Mouse (Mus musculus) adrenal gland, postnatal 14 days (tissue): ENCODE results near the gene Grip1. TPM values are rescaled to one million over a fixed set of nuclear protein-coding genes. Genes with fewer than 3 reads are reported as not detected.
A peak's percentile ranks its signal among the peaks of the same experiment; 100 is the strongest.

ENCODE experiments used
- DNase-seq: peaks from one replicate; pipeline ENCODE4 v3.0.0; 2021; ENCODE audit warnings: mixed read lengths
- total RNA-seq: library from RNA; stranded (reverse); gene quantifications from 2 replicates; pipeline ENCODE4 v1.2.3, GENCODE M21; 2021

Grip1 gene
- total RNA-seq, 1 experiment from 2014 or later: 1.3 TPM

DNA sequence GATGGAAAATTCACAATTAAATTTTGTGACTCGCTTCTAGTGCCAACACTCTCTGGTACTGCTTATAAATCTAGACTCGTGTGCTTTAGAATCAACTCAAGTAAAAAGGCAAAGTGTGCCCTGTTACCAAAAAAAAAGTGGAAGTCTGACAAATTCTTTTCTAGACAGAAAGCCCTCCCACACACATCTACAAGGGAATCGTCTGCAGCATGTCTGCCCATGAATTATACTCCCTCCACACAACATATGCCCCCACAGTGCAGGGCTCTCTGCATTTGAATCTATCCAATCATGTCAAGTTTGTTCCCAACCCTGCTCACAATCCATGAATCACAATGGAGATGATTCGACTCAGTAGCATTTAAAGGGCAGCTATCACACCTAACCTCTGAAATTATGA, 380.5 kb downstream of the Grip1 start:
- no peak for DNase-seq

DNA sequence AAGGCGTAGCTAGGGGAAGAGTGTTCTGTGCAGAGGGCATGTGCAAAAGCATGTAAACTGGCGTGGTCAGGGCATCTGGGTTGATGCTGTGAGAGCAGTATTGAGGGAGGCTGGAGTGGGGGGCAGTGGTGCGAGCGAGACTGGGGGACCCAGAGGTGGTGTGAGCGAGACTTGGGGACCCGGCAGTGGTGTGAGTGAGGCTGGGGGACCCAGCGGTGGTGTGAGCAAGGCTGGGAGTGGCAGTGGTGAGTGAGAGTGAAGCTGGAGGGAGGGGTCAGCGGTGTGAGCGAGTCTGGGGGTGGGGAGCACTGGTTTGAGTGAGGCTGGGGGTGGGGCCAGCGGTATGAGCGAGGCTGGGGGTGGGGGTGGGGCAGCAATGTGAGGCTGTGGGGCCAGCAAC, 386.0 kb downstream of the Grip1 start:
- DNase-seq: no peak

DNA sequence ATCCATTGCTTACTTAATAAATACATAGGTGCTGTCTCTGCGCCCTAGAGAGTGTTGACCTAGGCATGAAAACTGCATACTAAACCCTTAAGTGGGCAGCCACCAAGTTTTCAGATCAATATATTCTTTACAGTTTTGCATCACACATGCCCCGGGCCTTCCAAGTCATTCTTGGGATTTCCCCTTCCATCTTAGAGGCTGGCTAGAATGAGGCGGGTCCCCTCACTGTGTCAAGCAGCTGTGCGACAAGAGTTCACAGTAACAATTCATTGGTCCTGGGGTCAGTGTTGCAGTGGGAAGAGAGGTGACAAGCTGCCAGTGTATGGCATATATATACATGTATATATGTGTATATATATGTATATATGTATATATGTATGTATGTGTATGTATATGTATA, 388.4 kb downstream of the Grip1 start:
- no peak for DNase-seq

DNA sequence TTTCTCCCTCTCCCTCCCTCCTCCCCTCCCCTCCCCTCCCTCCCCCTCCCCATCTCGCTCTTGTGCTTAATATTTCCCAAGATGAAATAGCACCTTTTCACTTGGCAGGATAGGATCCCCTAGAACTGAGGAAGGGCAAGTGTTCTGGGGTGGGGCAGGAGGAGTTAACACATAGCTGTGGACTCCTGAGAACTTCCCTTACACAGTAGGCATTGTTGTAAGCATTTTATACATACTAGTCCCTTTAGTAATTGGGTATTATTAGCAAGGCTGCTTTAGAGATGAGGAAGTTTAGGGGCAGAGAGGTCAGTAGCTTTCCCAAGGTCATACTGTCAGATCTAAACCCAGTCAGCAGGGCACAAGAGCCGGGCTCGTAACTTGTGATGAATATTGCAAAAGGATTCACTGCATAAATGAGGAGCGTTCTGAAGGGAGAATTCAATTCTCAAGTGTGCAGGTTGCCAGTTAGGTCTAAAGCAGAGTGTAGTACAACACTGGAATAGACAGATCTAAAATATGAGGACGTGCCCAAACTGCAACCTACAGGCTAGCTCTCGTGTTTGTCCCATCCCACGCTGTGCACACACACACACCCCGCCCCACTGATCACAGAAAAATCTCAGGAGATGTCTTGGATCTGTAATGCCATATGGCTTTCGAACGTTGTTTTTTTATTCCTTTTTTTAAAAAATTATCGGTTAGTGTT, 392.2 kb downstream of the Grip1 start:
- DNase-seq: no peak

DNA sequence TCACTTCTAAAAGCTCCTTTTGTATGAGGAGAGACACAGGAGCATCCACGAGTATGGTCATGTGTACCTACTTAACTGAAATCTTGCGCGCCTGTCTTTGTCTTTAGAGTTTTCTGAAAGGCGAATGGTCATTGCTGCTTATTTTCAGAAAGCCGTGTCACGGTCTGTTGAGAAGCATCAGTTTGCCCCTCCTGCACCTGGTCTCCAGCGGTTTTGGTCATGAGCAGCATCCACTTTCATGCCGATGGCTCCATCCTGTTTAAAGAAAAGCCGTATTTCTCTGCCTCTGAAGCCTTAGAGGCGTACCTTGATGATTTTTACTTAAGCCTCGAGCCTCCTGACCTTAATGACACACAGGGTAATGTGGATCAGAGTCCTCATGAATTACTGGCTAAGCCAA, 398.0 kb downstream of the Grip1 start:
- no peak for DNase-seq

DNA sequence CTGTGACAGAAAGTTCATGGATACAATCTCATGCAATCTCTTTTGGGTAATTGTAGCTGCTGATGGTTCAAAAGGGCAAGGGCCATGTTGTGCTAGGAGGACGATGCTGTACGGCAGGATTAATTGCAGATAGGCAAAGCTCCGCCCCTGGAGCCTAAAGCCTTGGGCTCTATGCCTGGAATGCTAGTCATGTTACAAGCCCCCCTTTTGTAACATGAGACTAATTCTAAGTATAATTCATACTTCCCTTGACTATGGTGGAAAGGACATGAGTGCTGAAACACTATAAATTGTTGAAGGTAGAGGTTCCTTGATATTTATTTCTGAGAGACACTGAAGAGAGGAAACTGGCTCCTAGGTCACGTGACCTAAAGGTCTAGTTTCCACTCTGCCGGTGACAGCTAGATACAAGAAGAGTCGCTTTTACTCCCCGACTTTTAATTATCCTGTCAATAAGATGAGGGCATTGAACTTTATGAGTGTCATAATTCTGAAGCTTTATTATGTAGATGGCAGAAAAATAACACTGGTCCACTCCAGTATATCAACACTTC, 399.0 kb downstream of the Grip1 start:
- DNase-seq: no peak

DNA sequence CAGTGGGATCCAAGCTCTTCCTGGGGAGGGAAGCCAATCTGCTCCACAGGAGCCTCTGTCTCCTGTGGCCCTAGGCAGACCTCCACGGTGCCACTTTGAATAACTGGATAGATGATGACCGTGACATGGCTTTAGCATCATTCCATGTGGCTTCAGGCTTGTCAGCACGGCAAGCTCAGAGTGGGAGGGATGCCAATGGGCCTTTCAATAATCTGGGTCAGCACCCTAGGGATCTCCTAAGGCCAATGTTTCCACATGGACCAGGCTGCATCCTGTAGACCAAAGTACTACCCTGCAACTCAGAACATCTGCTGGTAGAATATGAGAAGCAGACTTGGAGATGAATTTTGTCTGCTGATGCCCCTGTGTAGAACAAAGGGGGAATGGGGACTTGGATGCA, 414.1 kb downstream of the Grip1 start:
- peak; percentile 7 for DNase-seq

DNA sequence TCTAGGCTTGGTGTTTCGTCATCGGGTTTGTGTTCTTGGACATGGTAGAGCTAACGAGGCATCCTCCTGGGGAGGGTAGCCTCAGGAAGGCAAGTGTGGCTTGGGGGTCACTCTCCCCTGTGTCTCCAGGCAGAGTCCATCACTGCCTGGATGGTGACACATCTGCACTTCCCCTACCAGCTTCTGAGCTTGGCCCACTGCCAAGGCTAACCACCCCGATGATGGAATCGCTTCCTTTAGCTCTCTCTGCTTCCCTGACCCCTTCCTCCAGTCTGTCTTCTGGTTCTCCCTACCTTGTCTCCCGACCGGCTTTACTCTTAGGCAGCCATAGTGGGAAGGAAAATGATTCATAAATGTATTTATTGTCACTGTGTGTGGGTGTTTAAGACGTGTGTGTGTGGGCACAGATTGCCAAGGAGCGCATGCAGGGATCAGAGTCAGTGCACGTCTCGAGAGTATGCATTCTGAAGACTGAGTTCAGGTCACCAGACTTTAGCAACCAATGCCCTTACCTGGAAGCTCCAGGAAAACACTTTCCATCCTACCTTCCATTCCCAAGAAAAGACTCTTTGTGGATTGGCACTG, 415.5 kb downstream of the Grip1 start:
- no peak for DNase-seq

DNA sequence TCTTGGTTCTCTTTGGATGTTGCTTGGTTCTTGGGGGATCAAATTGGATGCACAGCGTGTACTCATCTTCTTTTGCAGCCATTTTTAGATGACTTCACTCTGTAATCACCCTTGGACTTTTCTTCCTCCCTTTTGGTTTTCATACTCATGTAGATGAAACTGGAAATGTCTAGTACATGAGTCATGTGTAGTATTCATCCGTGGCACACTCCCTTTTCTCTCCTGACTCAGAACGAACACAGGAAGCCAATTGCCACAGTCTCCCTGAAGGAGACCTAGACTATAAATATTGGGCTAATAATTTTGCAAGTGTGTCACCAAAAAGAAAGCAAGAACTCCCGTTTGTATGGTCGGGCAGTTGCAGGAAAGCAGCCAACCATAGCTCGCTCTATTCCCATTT, 423.1 kb downstream of the Grip1 start:
- no peak for DNase-seq

DNA sequence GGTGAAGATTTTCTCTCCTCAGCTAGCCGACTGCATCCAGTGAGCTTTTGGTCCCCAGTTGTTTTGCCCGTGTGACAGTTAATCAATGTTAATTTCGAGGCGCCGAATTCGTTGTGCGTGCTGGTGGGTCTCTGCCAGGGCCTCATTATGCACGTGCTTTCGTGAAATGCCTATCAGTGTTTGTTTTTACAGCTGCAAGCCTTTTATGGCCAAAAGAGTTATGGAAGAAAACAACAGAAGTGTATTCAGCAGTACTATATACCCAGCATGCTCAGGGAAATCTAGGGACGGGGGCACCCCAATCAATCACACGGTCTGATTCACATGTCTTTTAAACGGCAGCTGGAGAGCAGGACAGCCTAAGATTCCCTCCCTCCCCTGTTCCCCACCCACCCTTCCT, 424.7 kb downstream of the Grip1 start:
- no peak for DNase-seq

DNA sequence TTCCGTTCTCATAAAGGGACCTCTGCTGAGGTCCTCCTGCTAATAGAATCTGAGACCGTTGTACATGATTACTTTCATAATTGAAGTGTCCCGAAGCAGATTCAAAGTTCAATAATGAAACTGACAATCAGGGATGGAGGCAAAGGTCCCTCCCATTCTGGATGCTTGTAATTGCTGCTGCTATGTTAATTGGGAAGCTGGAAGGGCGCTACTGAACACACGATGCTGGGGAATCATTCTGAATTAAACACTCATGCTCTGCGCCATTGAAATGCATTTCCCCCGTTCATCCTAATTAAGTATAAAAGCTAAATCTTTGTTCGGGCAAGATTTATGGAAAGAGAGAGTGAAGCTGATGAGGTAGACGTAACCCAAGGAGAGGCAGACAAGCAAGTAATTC, 431.0 kb downstream of the Grip1 start:
- DNase-seq: no peak

DNA sequence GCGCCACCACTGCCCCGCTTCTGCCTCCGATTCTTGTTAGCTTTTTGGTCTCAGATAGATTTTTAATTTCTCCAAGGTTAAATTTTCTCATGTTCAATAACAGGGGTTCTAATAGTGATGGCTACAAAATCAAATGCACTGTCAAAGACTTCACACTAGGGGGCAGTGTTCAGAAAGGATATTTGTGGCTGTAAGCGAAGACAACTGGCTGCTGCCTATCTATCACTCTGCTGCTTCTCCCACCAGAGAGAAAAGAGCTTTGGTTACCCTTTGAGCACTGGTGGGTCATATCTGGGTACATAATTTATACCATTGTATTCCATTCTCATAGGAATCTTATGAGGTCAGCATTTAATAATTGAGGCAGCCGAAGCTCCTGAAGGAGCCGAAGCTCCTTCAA, 431.9 kb downstream of the Grip1 start:
- no peak for DNase-seq

DNA sequence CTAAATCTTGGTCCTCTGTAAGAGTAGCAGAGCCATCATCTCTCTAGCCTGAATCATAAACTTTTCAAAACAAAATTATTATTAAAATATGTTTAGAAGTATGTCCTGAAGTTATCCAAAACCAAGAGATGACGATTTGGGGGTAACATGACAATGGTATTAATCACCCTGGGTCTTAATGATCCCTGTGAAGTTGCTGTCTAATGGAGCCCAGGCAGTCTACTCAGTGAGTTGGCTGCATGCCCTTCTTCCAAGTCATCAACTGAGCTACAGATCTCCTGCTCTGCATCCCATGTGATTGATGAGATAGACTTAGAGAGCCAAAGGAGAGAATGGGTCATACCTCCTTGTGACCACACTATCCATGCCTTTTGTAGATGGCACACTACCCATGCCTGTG, 433.1 kb downstream of the Grip1 start:
- no peak for DNase-seq

DNA sequence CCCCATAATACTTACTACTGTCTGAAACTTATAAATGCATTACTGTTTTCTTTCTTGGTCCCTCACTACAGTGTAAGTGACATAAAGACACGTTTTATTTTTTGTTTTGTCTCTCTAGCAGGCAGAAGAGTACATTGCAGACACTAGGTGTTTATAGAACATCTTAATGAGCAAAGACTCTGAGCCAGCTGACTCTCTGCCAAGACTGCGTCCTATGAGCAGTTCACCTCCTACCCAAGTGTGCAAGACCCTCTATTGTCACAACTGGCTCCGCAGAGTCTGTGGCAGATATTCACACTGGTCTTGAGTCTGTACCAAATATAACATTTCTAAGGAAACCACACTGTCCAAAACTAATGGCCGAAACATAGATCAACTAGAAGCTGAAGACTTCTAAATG, 449.1 kb downstream of the Grip1 start:
- no peak for DNase-seq

DNA sequence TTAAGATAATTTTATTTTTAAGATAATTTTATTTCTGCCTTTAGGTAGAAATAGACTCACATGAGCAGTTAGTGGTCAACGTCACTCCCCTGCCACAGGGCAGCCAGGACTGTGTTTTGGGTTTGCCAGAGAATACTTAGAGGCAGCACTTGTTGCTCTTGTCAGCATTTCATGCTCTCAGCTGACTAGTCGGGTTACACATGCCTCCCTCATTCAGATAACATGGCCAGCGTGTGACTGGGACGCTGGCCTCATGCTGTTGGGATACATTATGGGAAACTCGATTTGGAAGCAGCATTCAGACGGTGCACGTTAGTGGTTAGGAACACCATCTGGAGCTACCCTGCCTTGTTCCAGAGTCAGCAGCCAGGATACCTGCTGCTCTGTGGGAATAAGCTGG, 453.2 kb downstream of the Grip1 start:
- DNase-seq: no peak

DNA sequence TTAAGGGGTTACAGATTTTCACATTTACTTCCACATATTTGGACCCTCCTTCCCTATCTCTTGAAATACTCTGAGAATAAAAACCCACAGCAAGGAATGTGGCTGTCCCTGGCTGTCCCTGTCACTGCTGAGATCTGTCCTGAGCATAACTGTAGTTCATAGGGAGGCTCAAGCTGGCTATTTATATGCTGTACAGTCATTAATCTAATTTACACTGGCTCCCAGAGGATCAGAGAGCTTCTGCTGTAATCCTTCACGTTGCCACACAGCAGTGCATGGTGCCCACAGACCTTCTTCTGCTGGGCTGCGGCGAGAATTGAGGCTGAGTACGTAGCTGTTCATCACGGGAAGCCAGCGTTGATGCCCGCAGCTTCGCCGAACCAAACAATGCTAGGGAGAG, 464.4 kb downstream of the Grip1 start:
- no peak for DNase-seq

DNA sequence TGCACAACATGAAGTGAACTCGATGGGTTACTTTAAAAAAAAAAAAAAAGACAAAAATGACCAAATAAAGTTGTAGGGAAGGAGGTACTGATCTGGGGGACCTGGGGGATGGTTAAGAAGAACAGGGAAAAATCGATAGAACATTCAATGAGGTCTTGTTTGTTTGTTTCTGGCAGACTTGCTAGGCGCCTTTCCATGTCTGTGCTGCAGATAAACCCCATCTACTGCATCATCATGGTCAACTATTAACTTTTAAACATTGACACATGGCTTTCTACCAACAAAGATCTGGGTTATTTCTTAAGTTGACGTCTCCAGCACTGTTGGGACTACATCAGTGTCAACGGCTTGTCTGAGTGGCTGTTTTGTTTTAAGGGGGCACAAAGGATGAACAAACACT, 474.3 kb downstream of the Grip1 start:
- no peak for DNase-seq

DNA sequence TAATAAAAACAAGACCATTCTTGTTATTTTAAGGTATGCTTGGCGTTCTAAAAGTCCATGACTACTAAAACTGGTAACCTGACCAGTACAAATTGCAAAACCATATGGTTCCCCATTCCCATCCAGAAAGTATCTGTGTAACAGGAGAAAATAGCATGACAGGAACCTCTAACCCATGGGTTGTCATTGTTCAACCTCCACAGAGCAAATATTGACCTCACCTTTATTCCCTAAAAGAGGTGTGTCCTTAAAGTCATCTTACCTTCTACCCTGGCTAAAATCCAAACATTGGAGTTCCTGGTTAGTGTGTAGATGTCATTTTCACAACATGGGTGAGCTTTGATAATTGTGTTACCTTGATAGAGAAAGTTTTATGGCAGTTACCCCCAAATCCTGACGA, 475.3 kb downstream of the Grip1 start:
- DNase-seq: no peak

DNA sequence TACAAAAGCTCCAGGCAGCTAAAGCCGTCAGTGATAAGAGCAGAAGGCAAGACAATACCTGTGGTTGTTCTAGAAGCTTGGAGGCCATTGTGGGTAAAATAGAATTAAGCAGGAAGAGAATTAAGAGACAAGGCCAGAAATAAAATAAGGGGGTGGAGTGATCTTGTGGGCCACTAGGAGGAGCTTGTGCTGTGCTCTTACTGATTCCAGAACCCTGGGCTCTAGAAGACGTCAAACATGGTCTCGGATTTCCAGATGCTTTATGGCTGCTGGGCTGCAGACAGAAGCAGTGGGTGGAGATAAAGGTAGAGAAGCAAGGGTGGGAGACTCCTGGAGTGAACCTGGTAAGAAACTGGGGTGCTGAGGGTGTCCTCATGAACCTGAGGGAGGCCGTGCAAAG, 479.2 kb downstream of the Grip1 start:
- DNase-seq: no peak

DNA sequence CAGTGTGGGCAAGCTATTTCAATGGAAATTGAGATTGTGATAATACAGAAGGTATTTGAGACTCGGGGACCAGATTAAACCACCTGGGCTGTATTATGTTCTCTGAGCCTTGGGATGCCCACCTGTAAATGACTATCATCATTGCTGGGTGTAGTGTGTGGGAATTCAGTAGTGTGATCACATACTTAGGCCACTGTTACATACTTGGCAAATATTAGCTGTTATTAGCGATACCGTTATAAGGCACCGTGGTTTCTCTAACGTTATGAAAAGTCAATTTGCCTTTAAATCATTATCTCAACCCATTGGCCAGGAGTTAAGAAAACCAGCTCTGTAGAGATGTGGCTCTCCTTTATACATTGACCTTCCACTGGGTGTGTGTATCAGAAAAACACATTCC, 479.7 kb downstream of the Grip1 start:
- DNase-seq: no peak

DNA sequence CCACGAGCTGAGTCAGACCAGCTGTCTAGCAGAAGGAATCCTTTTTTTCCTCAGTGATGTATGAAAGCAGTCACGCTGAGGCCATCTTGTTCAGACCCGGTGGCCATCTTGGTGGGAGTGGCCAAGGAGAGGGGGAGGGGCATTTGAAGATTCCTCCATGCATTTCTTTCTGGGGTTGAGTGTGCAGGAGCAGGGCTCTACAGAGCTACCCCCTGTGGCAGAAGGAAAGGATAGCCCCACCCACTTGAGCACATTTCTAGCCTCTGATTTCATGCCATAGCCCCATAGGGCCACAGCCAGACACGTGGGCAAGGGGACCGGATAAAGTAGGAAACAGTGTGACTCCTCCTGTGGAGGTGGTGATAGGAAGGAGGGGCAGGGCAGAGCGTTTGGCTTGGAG, 481.6 kb downstream of the Grip1 start:
- DNase-seq: no peak

DNA sequence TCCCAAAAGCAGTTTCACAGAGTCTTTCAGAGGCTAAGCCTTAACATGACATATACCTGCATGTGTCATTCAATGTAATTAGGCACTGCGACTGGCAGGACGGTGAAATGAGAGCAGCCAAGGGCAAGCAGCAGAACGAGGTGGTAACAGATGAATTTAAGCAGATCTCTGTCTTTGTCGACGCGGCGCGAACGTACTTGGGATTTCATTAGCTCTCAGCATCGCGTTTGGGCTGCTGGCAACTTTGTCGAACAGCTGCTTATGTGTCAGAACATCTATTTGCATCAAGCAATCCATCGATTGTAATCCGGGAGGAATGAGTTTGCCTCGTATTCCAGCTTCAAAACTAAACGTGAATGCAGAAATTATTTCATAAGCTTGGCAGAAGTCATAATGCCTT, 483.9 kb downstream of the Grip1 start:
- no peak for DNase-seq

DNA sequence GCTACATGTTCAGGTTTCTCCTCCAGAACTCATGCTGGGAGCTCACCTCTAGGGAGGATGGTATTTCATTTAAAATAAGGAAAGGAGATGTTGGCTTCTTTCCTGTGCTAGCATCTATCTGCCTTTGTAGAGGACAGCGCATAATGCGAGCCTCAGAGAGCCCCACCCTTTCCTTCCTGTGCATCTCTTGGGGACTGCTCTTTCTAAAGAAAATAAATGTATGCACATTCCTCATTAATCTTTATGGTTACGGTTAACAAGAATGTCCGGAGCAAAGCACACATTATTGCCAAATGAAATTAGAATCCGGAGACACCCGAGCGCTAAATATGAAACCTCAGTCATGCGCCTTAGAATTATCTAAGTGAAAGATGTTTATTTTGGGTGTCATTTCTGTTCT, 490.3 kb downstream of the Grip1 start:
- no peak for DNase-seq

DNA sequence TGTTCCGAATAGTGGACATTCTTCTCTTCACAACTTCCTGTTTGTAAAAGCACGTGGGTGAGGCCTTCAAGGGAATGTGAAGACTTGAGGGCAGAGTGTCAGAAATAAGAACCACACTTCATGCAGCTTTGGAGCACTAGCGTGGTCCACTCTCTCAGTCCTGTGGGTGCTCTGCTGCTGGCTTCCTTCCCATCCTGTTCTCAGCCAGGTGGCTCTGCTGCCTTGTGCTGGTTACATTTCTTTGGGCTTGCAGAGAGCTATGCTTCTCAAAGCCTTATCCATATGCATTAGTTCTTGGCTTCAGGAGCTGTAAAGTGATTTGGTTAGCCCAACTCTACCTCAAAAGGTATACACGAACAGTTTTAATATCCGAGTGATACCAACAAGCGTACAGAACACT, 497.8 kb downstream of the Grip1 start:
- no peak for DNase-seq
